Mouse (Mus musculus) large intestine, adult 2 months (tissue): ENCODE data around the gene Lamp5. TPM values are rescaled to one million over a fixed set of nuclear protein-coding genes. Genes with fewer than 3 reads are reported as not detected.

Source experiments
- DNase-seq: peaks from one replicate; pipeline ENCODE4 v3.0.0-alpha.2; 2012; ENCODE audit warnings: low read depth, low spot score
- WGBS: fragments of 180-500 bp; shearing (Covaris S2); methylation state at CpG from one replicate; pipeline ENCODE4 v1.1.7; 2018; 5-methylcytosine and 5-hydroxymethylcytosine counted together
- polyA plus RNA-seq: library from polyadenylated mRNA; depleted of rRNA; stranded (reverse); fragments of >200 nt; gene quantifications from 2 replicates; pipeline ENCODE4 v1.2.3, GENCODE M21; 2012; rRNA removed

Lamp5 gene
- polyA plus RNA-seq: not detected in 2 replicates

- no peak for DNase-seq
- WGBS: 13% methylated on average over 8 of the region's 8 CpGs
Measured at GRCm38 (mm10) chr2:136051688-136052289, at the start of gene Lamp5. Gene Lamp5 (plus strand): TSS chr2:136052239.

- 92% methylated on average over 1 of the region's 1 CpGs for WGBS
- no peak for DNase-seq
Measured at GRCm38 (mm10) chr2:136003836-136004235, 48.2 kb upstream of the Lamp5 start.

GRCm38 (mm10) chr2:136006280-136006679, 45.8 kb upstream of the Lamp5 start:
- WGBS: 93% methylated on average over 5 of the region's 5 CpGs
- DNase-seq: no peak

GRCm38 (mm10) chr2:136012759-136013158, 39.3 kb upstream of the Lamp5 start:
- no peak for DNase-seq
- 87% methylated on average over 9 of the region's 9 CpGs for WGBS

GRCm38 (mm10) chr2:136048464-136048863, 3.6 kb upstream of the Lamp5 start:
- DNase-seq: no peak
- 94% methylated on average over 4 of the region's 4 CpGs for WGBS

GRCm38 (mm10) chr2:136050793-136051615, 1.0 kb upstream of the Lamp5 start:
- DNase-seq: no peak
- WGBS: 19% methylated on average over 27 of the region's 27 CpGs

GRCm38 (mm10) chr2:136057861-136058331, 5.9 kb downstream of the Lamp5 start:
- DNase-seq: no peak
- 5% methylated on average over 19 of the region's 19 CpGs for WGBS

GRCm38 (mm10) chr2:136058398-136058797, 6.4 kb downstream of the Lamp5 start:
- no peak for DNase-seq
- 11% methylated on average over 7 of the region's 7 CpGs for WGBS

- WGBS: 3% methylated on average over 37 of the region's 37 CpGs
- no peak for DNase-seq
Measured at GRCm38 (mm10) chr2:136059029-136059669, 7.1 kb downstream of the Lamp5 start.

GRCm38 (mm10) chr2:136064356-136064755, 12.3 kb downstream of the Lamp5 start:
- no peak for DNase-seq
- 98% methylated on average over 1 of the region's 1 CpGs for WGBS

GRCm38 (mm10) chr2:136095978-136096377, 43.9 kb downstream of the Lamp5 start:
- WGBS: 31% methylated on average over 2 of the region's 2 CpGs

GRCm38 (mm10) chr2:136097143-136097542, 45.1 kb downstream of the Lamp5 start:
- 89% methylated on average over 3 of the region's 3 CpGs for WGBS
- no peak for DNase-seq

More at GRCm38 (mm10) chr2:136095978-136096377, 43.9 kb downstream of the Lamp5 start:
- no peak for DNase-seq

GRCm38 (mm10) chr2:136107597-136107996, 55.6 kb downstream of the Lamp5 start:
- no peak for DNase-seq

- 53% methylated on average over 6 of the region's 6 CpGs for WGBS
- no peak for DNase-seq
Measured at GRCm38 (mm10) chr2:136108124-136109037, 56.3 kb downstream of the Lamp5 start.

- WGBS: 48% methylated on average over 2 of the region's 2 CpGs
- DNase-seq: no peak
Measured at GRCm38 (mm10) chr2:136109038-136109363, 57.0 kb downstream of the Lamp5 start.

- 81% methylated on average over 6 of the region's 6 CpGs for WGBS
- no peak for DNase-seq
Measured at GRCm38 (mm10) chr2:136113374-136113773, 61.3 kb downstream of the Lamp5 start.

GRCm38 (mm10) chr2:136118006-136118405, 66.0 kb downstream of the Lamp5 start:
- WGBS: 93% methylated on average over 2 of the region's 2 CpGs
- DNase-seq: no peak
